Mouse (Mus musculus): ENCODE measurements at regions not wholly inside any gene's neighbourhood (a gene's known extent, or its start where the extent isn't known, plus 50 kb on each side); places are given as distances from the start of the nearest gene placed in this dataset.
"Not testable (repeated sequence)": the region's sequence is repeated elsewhere in the genome, so short reads cannot be mapped to it uniquely, and the experiment has no call there.

DNA sequence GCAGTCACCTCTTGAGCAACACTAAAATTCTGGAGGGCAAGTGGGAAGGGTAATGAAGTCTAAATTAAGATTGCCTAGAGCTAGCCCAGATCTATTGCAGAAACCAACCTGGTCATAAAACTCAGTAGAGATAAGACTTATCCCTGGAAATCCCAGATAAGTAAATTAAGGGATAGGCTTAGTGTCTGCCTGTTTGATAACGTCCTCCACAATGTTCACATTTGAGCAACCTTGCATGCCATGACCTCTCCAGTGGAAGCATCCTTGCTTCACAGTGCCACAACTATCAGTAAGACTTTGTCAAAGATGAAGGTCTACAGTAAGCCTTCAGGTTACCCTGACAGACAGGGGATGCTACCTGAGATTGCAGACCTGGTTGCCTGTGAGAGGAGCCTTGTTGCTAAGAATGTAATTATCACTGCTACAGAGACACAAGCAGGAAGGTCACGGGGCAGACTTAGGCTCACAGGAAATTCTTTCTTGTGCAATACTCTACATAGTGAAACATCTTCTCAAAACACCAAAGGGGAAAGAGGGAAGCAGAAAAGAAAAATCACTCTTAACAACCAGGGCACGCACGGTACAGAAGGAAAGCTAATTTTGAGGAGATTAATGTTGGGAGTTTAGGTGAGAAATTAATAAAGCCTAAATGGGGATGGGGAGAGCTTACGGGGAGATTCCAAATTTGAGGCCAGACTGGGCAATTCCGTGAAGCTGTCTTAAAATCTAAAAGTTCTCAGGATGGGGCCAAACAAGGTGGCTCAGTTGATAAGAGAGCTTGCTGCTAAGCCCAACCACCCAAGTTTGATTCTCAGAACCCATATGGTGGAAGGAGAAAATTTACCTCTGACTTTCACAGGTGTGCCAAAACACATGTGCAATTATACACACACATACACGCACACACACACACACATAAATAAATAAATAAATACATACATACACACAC lies 56.9 kb upstream of the Prdm9 start:
- no peak for DNase-seq (ENCODE audit: low spot score in 2 of 2)

- DNase-seq (ENCODE audit: low spot score in 2 of 2): peak in 1 of 2 experiments; percentile 26
Observed at GRCm38 (mm10) chr17:15622913-15623312, 58.8 kb upstream of the Prdm9 start.

DNA sequence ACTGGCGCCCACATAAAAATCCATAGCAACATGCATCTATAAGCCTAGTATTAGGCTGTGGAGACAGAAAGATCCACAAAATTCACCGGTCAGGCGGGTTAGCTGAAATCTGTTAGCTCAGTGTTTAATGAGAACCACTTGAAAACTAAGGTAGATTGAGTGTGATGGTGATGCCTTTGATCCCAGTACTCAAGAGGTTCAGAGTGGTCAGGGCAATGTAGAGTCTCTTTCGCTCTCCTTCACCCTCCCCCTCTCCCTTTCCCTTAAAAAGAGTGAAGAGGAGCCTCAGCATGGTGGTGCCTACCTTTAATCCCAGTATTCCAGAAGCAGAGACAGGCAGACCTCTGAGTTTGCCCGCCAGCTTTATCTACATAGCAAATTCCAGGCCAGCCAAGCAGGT lies 66.6 kb upstream of the Prdm9 start:
- DNase-seq (ENCODE audit: low spot score in 2 of 2): no peak

GRCm38 (mm10) chr17:15631626-15632025 lies 67.5 kb upstream of the Prdm9 start:
- no peak for DNase-seq (ENCODE audit: low spot score in 2 of 2)

GRCm38 (mm10) chr17:15632090-15632489 lies 67.9 kb upstream of the Prdm9 start:
- no peak for DNase-seq (ENCODE audit: low spot score in 2 of 2)

- DNase-seq (ENCODE audit: low spot score in 2 of 2): not testable (repeated sequence)
Observed at GRCm38 (mm10) chr17:15639111-15639865, 65.5 kb upstream of the Chd1 start.

DNA sequence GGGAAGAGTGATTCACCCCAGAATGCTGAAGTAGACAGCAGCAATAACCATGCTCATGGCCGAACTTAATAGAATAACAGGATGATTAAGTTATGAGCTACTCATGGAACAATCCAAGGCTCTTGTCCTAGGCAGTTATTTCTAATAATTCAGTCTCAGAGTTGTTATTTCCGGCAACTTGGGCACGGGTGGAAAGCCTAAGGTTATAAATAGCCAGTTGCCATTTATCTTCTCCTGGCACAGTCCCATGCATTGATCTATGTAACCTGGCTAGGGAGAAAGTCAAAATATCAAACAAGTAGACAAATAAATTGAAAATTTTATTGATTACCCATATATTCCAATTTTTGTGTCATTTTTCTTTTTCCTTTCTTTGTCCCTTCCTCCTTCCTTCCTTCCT lies 64.0 kb upstream of the Chd1 start:
- DNase-seq (ENCODE audit: low spot score in 2 of 2): no peak

GRCm38 (mm10) chr17:15641764-15642163 lies 63.0 kb upstream of the Chd1 start:
- no peak for DNase-seq (ENCODE audit: low spot score in 2 of 2)

DNA sequence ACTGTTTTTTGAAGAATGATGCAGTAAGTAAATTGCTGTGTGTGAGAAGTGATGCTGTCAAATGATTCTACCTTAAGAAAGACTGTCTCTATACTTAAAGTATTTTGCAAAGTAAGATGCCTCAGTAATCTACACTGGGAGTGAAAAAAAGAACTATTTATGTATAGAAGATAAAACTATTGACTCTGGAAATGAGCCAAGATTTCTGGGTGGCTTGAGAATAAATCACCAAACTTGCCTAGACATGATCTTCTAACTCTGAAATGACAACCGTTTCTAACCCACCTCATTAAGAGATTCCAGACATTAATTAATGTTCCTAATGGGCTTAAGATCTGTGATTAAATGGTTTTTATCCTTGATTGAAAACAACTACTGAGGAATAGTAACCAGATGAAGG lies 58.0 kb upstream of the Chd1 start:
- no peak for DNase-seq (ENCODE audit: low spot score in 2 of 2)

DNA sequence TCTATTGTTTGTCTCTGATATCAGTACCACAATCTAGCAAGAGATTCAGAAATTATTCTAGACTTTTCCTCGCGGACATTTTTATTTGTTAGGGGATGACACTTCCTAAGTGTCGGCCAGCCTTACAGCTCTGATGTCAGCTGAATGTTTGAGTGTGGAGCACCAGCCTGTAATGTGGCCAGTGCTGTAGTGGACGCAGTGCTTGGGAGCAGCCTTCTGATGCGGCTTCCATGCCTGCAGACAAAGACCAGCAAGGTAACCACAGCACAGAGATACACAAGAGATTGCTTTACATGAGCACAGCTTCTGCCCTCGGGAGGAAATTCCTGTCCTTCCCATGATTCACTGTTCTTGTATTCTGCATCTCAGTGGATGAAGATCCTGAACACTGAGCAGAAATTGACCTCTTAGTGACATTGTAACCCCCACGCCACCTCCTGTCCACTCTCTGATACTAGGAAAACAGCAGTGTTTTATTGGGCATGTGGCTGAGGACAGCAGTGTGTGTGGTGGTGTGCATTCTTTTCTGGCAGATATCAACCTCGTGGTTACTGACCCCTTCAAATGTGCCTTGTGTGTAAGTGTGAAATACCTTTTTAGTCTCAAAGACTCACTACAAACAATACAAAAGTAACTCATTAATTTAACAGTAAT lies 54.6 kb upstream of the Chd1 start:
- no peak for DNase-seq (ENCODE audit: low spot score in 2 of 2)

DNA sequence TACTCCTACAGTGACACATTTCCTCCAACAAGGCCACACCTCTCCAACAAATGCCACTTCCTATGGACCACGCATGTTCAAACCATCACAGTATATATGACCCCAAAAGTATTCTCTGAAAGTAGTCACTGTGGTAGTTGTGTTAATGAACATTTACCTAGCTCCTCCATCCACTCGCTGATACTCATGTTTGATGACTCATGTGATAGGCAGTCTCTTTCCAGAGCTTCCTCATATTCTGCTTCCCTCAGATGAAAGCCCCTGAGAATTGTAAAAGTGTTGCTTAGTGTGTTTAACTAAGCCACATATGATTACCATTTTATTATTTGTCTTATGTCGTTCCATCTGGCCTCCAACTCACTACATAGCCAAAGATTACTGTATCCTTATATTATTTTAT lies 52.9 kb upstream of the Chd1 start:
- no peak for DNase-seq (ENCODE audit: low spot score in 2 of 2)

Data from layer of hippocampus, adult 8-10 months (tissue).